Mouse (Mus musculus): Measurements from ENCODE around the gene Myo1d. TPM values are rescaled to one million over a fixed set of nuclear protein-coding genes. Genes with fewer than 3 reads are reported as not detected.

The Myo1d gene
- polyA plus RNA-seq, 1 experiment from 2014 or later: 3.3 TPM

DNA sequence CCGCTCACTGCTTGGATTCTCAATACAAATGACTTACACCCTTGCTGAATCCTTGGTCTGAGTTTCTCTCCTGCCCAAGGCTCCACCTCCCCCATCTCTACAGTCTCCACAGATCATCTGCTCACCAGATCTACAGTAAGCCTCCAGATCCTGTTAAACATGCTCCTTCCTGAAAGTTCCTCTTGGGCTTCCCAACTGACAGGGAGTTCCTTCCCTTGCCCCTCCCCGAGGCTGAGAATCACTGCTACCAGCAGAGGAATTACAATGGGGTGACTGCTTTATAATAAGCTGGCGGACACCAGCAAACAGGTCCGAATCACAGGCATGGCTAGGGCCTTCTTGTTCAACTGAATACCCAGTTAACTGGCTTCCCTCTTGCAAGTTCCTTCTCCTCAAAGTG is 256.4 kb downstream of the Myo1d start:
- 73% methylated on average over 4 of the region's 4 CpGs for WGBS
- Histone ChIP-seq H3K27ac (ENCODE audit: low read depth, low read length) (no peak overlapping the region), H3K27me3 (ENCODE audit: control insufficient read depth, insufficient read depth, low read length) (no peaks in the 10 kb centered on the region)

DNA sequence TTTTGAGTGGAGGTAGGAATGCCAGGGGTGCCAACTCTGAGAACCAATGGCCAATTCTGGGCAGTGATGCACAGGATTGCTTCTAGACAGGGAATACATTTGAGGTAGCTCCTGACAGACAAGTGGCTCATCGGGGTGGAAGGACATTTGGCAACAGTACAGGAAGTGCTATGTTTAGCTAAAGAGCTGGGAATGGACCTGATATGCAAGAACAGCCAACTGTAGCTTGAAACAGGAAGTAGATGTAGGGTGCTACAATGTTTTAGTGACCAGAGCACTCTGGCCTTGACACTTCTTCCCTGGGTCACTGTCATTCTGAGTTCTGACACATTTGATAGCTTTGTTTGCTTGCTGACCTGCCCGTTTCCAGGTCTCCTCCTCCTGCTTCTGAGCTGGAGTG is 257.0 kb downstream of the Myo1d start:
- WGBS: 86% methylated on average over 2 of the region's 2 CpGs
- H3K27me3 ChIP-seq (ENCODE audit: control insufficient read depth, insufficient read depth, low read length): no peaks in the 10 kb centered on the region
- no peak for ATAC-seq (replicated peaks; ENCODE audit: low FRiP score)

More for the DNA sequence above, 256.4 kb downstream of the Myo1d start:
- DNase-seq (ENCODE audit: low spot score) (no peak), ATAC-seq (replicated peaks; ENCODE audit: low FRiP score) (no peak)
- Histone ChIP-seq H3K9ac (ENCODE audit: low read length) (no peak overlapping the region), H3K36me3 (ENCODE audit: control insufficient read depth, insufficient read depth, low read length) (no peaks in the 10 kb centered on the region), H3K4me2 (ENCODE audit: low read depth, low read length, severe bottlenecking) (no peak overlapping the region), H3K4me3 (ENCODE audit: low read depth, low read length) (no peak overlapping the region), H3K4me1 (replicated peaks; ENCODE audit: control insufficient read depth, insufficient read depth, low read length) (peaks cover 8% of the 10 kb centered on the region), H3K9me3 (ENCODE audit: control insufficient read depth, low read length) (no peaks in the 10 kb centered on the region)

DNA sequence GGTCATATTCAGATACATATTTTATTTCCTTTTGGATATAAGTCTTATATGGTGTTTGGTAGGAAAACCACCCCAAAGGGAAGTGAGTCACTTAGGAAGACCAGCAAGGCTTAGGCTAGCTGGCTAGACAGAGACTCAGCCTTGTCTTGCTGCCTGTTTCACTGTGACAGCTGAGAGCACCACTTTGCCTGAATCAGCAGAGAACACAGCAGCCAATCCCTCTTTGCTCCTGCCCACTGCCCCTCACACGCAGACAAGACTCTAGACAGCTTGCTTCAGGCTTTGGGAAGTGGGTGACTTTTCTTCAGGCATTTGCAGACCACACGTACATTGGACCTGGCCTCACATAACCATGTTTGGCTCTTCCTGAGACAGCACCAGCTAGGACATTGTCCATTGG is 258.7 kb downstream of the Myo1d start:
- DNase-seq (ENCODE audit: low spot score) (no peak), ATAC-seq (replicated peaks; ENCODE audit: low FRiP score) (no peak)
- Histone ChIP-seq H3K27ac (ENCODE audit: low read depth, low read length) (no peak overlapping the region), H3K9me3 (ENCODE audit: control insufficient read depth, low read length) (no peaks in the 10 kb centered on the region), H3K4me3 (ENCODE audit: low read depth, low read length) (no peak overlapping the region), H3K4me1 (replicated peaks; ENCODE audit: control insufficient read depth, insufficient read depth, low read length) (peaks cover 15% of the 10 kb centered on the region), H3K27me3 (ENCODE audit: control insufficient read depth, insufficient read depth, low read length) (no peaks in the 10 kb centered on the region), H3K9ac (ENCODE audit: low read length) (no peak overlapping the region), H3K36me3 (ENCODE audit: control insufficient read depth, insufficient read depth, low read length) (no peaks in the 10 kb centered on the region), H3K4me2 (ENCODE audit: low read depth, low read length, severe bottlenecking) (no peak overlapping the region)
- 80% methylated on average over 2 of the region's 2 CpGs for WGBS

More for the DNA sequence above, 257.0 kb downstream of the Myo1d start:
- H3K4me1 ChIP-seq (replicated peaks; ENCODE audit: control insufficient read depth, insufficient read depth, low read length): peaks cover 14% of the 10 kb centered on the region
- no peak overlapping the region for H3K4me2 ChIP-seq (ENCODE audit: low read depth, low read length, severe bottlenecking)
- no peak overlapping the region for H3K4me3 ChIP-seq (ENCODE audit: low read depth, low read length)
- no peaks in the 10 kb centered on the region for H3K9me3 ChIP-seq (ENCODE audit: control insufficient read depth, low read length)
- DNase-seq (ENCODE audit: low spot score): no peak
- H3K9ac ChIP-seq (ENCODE audit: low read length): no peak overlapping the region
- no peak overlapping the region for H3K27ac ChIP-seq (ENCODE audit: low read depth, low read length)
- no peaks in the 10 kb centered on the region for H3K36me3 ChIP-seq (ENCODE audit: control insufficient read depth, insufficient read depth, low read length)

DNA sequence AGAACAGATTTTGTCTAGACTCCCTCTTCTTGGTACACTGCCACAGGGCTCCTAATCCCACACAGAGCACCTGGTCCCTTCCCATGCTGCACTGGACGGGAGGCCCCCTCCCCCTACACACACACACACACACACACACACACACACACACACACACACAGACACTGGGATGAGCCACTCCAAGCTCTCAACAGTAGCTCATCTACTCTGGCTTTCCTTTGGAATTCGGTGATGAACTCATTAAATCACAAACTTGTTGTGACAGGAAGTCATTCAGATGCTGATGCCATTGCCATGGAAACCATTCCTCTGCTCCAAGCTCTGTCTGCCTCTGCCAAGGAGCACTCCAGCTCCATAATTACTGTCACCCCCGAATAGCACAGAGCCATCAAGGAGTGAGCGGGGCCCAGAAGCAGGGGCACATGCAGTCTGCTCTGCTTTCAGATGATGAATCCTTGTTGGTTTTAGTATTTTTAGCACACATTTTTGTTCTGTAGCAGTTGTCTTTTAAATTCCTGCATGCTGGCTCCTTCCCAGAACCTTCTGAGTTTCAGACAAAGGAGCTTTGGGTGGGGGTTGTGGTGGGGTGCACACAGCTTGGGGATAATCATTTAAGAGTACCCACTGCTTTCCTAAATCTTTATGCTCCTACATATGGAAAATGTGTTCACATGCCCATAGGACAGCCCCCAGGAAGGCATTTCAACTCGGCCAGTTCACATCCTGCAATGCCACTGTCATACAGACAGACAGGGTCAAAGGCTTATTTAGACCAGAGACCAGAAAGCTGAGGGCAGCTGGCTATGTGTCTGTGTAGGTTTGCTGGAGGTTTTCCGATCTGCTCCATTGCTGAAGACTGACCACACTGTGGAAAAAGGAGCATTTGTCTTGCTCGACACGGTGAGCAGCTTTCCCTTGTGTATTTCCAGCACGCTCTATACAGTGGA is 261.1 kb downstream of the Myo1d start:
- ATAC-seq (replicated peaks; ENCODE audit: low FRiP score): peak; percentile 95
- no peak overlapping the region for H3K9ac ChIP-seq (ENCODE audit: low read length)
- no peaks in the 10 kb centered on the region for H3K9me3 ChIP-seq (ENCODE audit: control insufficient read depth, low read length)
- no peak overlapping the region for H3K4me2 ChIP-seq (ENCODE audit: low read depth, low read length, severe bottlenecking)
- peak; percentile 76 for DNase-seq (ENCODE audit: low spot score)
- 40% methylated on average over 9 of the region's 9 CpGs for WGBS
- no peaks in the 10 kb centered on the region for H3K27me3 ChIP-seq (ENCODE audit: control insufficient read depth, insufficient read depth, low read length)
- H3K4me1 ChIP-seq (replicated peaks; ENCODE audit: control insufficient read depth, insufficient read depth, low read length): peaks cover 15% of the 10 kb centered on the region
- H3K4me3 ChIP-seq (ENCODE audit: low read depth, low read length): no peak overlapping the region
- H3K27ac ChIP-seq (ENCODE audit: low read depth, low read length): peak overlapping the region; percentile 82
- H3K36me3 ChIP-seq (ENCODE audit: control insufficient read depth, insufficient read depth, low read length): no peaks in the 10 kb centered on the region

DNA sequence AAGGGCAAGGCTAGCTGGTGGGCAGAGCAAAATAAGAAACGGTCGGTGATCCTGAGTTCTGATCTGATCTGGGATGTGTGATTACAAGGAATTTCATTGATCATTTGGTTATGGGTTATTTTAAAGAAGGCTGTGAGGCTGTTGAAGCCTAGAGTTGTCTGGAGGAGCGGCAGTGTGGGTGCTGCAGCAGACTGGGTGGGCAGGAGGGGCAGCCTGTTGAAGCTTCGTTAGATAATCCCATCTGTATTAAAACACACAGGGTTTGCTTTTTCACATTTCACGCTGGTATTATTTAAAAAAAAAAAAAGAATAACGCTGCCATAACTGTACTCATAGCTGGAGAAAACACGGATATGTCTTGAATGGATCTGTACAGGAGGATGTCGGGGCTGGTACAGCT is 263.9 kb downstream of the Myo1d start:
- no peak overlapping the region for H3K27ac ChIP-seq (ENCODE audit: low read depth, low read length)
- H3K27me3 ChIP-seq (ENCODE audit: control insufficient read depth, insufficient read depth, low read length): no peaks in the 10 kb centered on the region
- no peak for DNase-seq (ENCODE audit: low spot score)
- no peak overlapping the region for H3K4me2 ChIP-seq (ENCODE audit: low read depth, low read length, severe bottlenecking)
- H3K9me3 ChIP-seq (ENCODE audit: control insufficient read depth, low read length): no peaks in the 10 kb centered on the region
- no peak overlapping the region for H3K4me3 ChIP-seq (ENCODE audit: low read depth, low read length)
- H3K36me3 ChIP-seq (ENCODE audit: control insufficient read depth, insufficient read depth, low read length): no peaks in the 10 kb centered on the region
- peaks cover 17% of the 10 kb centered on the region for H3K4me1 ChIP-seq (replicated peaks; ENCODE audit: control insufficient read depth, insufficient read depth, low read length)
- ATAC-seq (replicated peaks; ENCODE audit: low FRiP score): no peak
- H3K9ac ChIP-seq (ENCODE audit: low read length): no peak overlapping the region
- 82% methylated on average over 8 of the region's 8 CpGs for WGBS

DNA sequence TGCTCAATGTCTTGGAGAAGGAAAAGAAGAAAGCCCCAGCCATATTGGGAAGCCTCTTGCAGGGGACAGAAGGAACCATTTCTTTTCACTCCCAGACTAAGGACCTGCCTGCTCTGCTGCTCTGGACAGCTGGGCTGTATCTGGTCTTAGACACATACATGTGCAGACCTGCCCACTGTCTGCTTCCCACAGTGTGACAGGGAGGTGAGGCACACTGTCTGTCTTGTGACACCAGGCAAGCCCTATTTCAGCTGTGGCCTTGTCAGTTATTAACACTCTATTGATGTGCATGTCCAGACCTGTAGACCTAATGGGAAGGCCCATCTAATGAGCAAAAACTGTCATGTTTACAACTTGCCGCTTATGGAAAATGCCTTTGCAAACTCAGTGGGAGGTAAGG is 264.5 kb downstream of the Myo1d start:
- 59% methylated on average over 1 of the region's 1 CpGs for WGBS
- H3K9me3 ChIP-seq (ENCODE audit: control insufficient read depth, low read length): no peaks in the 10 kb centered on the region
- H3K4me1 ChIP-seq (replicated peaks; ENCODE audit: control insufficient read depth, insufficient read depth, low read length): peaks cover 17% of the 10 kb centered on the region
- no peaks in the 10 kb centered on the region for H3K36me3 ChIP-seq (ENCODE audit: control insufficient read depth, insufficient read depth, low read length)
- H3K9ac ChIP-seq (ENCODE audit: low read length): no peak overlapping the region
- no peak for ATAC-seq (replicated peaks; ENCODE audit: low FRiP score)
- no peak for DNase-seq (ENCODE audit: low spot score)
- no peak overlapping the region for H3K4me3 ChIP-seq (ENCODE audit: low read depth, low read length)
- no peak overlapping the region for H3K4me2 ChIP-seq (ENCODE audit: low read depth, low read length, severe bottlenecking)
- H3K27ac ChIP-seq (ENCODE audit: low read depth, low read length): peak overlapping the region; percentile 50
- no peaks in the 10 kb centered on the region for H3K27me3 ChIP-seq (ENCODE audit: control insufficient read depth, insufficient read depth, low read length)

DNA sequence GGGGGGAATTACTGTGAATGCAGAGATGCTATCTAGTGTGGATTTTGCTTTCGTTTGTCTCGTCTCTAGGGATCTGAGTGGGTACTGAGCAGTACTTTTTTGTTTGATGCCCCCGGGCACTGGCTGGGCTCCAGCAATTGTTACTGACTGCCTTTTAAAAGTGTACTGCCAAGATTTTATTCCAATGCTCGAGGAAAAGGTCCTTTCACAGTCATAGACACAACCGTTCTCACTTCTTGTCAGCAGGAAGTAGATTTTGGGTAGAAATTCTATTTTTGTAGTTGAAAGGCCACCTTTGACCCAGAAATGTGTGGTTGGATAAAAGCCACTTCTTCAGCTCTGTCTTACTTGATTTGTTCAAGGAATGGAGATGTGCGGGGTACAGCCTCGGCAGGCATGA is 266.0 kb downstream of the Myo1d start:
- no peaks in the 10 kb centered on the region for H3K9me3 ChIP-seq (ENCODE audit: control insufficient read depth, low read length)
- H3K27me3 ChIP-seq (ENCODE audit: control insufficient read depth, insufficient read depth, low read length): no peaks in the 10 kb centered on the region
- WGBS: 77% methylated on average over 7 of the region's 7 CpGs
- no peak overlapping the region for H3K4me3 ChIP-seq (ENCODE audit: low read depth, low read length)
- H3K4me1 ChIP-seq (replicated peaks; ENCODE audit: control insufficient read depth, insufficient read depth, low read length): peaks cover 12% of the 10 kb centered on the region
- ATAC-seq (replicated peaks; ENCODE audit: low FRiP score) (no peak), DNase-seq (ENCODE audit: low spot score) (no peak)
- H3K4me2 ChIP-seq (ENCODE audit: low read depth, low read length, severe bottlenecking): no peak overlapping the region
- H3K9ac ChIP-seq (ENCODE audit: low read length): no peak overlapping the region
- no peaks in the 10 kb centered on the region for H3K36me3 ChIP-seq (ENCODE audit: control insufficient read depth, insufficient read depth, low read length)
- no peak overlapping the region for H3K27ac ChIP-seq (ENCODE audit: low read depth, low read length)

DNA sequence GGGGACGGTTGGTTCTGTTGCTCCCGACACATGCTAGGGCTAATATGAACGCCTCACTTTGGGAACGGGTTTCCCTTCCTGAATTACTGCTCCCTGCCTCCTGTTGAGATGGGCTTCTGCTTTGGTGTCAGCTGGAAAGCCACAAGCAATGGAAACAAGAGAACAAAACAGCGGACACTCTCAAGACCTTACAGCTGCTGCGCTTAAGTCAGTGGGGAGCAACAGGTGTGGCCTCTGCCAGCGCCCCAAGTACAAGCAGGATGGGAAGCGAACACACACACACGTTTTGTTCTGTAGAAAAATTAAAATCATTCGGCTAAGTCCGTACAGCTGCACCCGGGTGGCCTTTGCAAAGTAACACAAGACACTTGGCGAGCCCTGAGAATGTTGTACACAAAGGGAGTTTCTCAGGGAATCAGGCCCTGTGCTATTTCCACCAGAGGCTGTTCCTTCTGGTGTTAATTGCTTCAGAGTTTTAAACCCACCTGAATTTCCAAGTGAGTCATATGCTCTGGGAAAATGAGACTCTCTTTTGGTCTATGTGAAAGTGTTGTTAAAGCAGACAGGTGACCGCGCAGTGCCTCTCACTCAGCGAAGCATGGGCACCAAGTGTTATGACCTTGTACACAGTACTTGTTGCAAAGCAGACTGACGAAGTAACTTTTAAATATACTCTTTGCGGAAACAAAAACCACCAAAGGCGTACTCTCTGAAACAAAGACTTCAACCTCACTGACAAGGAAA is 267.3 kb downstream of the Myo1d start:
- 67% methylated on average over 19 of the region's 19 CpGs for WGBS
- Histone ChIP-seq H3K4me1 (replicated peaks; ENCODE audit: control insufficient read depth, insufficient read depth, low read length) (peaks cover 7% of the 10 kb centered on the region; the same call in 1 of the 2 replicates), H3K9ac (ENCODE audit: low read length) (no peak overlapping the region), H3K27me3 (ENCODE audit: control insufficient read depth, insufficient read depth, low read length) (no peaks in the 10 kb centered on the region), H3K4me3 (ENCODE audit: low read depth, low read length) (no peak overlapping the region), H3K9me3 (ENCODE audit: control insufficient read depth, low read length) (no peaks in the 10 kb centered on the region), H3K27ac (ENCODE audit: low read depth, low read length) (no peak overlapping the region), H3K36me3 (ENCODE audit: control insufficient read depth, insufficient read depth, low read length) (no peaks in the 10 kb centered on the region), H3K4me2 (ENCODE audit: low read depth, low read length, severe bottlenecking) (no peak overlapping the region)
- ATAC-seq (replicated peaks; ENCODE audit: low FRiP score) (no peak), DNase-seq (ENCODE audit: low spot score) (no peak)
